22 mouse cellular contexts compared by ENCODE assay signal in genomic region chr2:67068944-67069343, GRCm38 (mm10).
"Had no signal": no experiment of that assay in that cellular context is flagged by ENCODE, and none has a peak within 500 bp of the region (broad histone marks: within the 10 kb centered on the region; RNA-seq: fewer than 3 reads in every experiment).

No protein-coding gene starts in this region.

- H3K27ac ChIP-seq: limb, embryonic 12.5 days; limb, embryonic 15.5 days; liver, embryonic 14.5 days; lung, embryonic 15.5 days; midbrain, embryonic 12.5 days; midbrain, embryonic 15.5 days; neural tube, embryonic 12.5 days; neural tube, embryonic 15.5 days; stomach, embryonic 15.5 days had no signal

- H3K4me1 ChIP-seq: limb, embryonic 12.5 days; limb, embryonic 15.5 days; lung, embryonic 15.5 days; midbrain, embryonic 12.5 days; midbrain, embryonic 15.5 days; neural tube, embryonic 12.5 days; neural tube, embryonic 15.5 days; stomach, embryonic 15.5 days had no signal

- H3K27me3 ChIP-seq: limb, embryonic 12.5 days; limb, embryonic 15.5 days; lung, embryonic 15.5 days; midbrain, embryonic 12.5 days; midbrain, embryonic 15.5 days; neural tube, embryonic 12.5 days; neural tube, embryonic 15.5 days; stomach, embryonic 15.5 days had no signal

- H3K9me3 ChIP-seq: limb, embryonic 12.5 days; limb, embryonic 15.5 days; lung, embryonic 15.5 days; midbrain, embryonic 12.5 days; midbrain, embryonic 15.5 days; neural tube, embryonic 12.5 days; neural tube, embryonic 15.5 days; stomach, embryonic 15.5 days had no signal

- H3K9ac ChIP-seq: limb, embryonic 12.5 days; limb, embryonic 15.5 days; liver, embryonic 14.5 days; liver, postnatal 0 days; lung, embryonic 15.5 days; midbrain, embryonic 12.5 days; midbrain, embryonic 15.5 days; neural tube, embryonic 12.5 days; neural tube, embryonic 15.5 days; stomach, embryonic 15.5 days had no signal

- ATAC-seq: inflammation-experienced regulatory T-cells, adult 6 months; liver, postnatal 0 days; midbrain, embryonic 15.5 days had no signal

- DNase-seq: kidney, postnatal 10 days; kidney, postnatal 36 days; left cerebral cortex, postnatal 4 days; liver, postnatal 0 days; lung, postnatal 10 days; lung, postnatal 4 days; right cerebral cortex, adult 18-20 months; right cerebral cortex, postnatal 14 days; right cerebral cortex, postnatal 4 days; thymus, adult 18-20 months; thymus, postnatal 36 days had no signal

- H3K36me3 ChIP-seq: limb, embryonic 12.5 days; limb, embryonic 15.5 days; lung, embryonic 15.5 days; midbrain, embryonic 12.5 days; midbrain, embryonic 15.5 days; neural tube, embryonic 12.5 days; neural tube, embryonic 15.5 days; stomach, embryonic 15.5 days had no signal

- H3K4me2 ChIP-seq: limb, embryonic 12.5 days; limb, embryonic 15.5 days; liver, embryonic 11.5 days; lung, embryonic 15.5 days; midbrain, embryonic 12.5 days; midbrain, embryonic 15.5 days; neural tube, embryonic 12.5 days; neural tube, embryonic 15.5 days; stomach, embryonic 15.5 days had no signal

- H3K4me3 ChIP-seq: limb, embryonic 12.5 days; limb, embryonic 15.5 days; lung, embryonic 15.5 days; midbrain, embryonic 12.5 days; midbrain, embryonic 15.5 days; neural tube, embryonic 12.5 days; neural tube, embryonic 15.5 days; stomach, embryonic 15.5 days had no signal
